Mouse (Mus musculus) gastrocnemius, postnatal 36 days (tissue): ENCODE data around the gene Igsf10. TPM values are rescaled to one million over a fixed set of nuclear protein-coding genes. Genes with fewer than 3 reads are reported as not detected.

Source experiments
- DNase-seq, 2 experiments: peaks; one replicate each; pipeline ENCODE4 v3.0.0; 2022
- intact Hi-C: fragments of 180-260 bp; cut with DNase I; formaldehyde crosslinking; loops from one replicate; pipeline ENCODE4 v1.15.1; 2025
- total RNA-seq, 2 experiments: library from RNA; stranded (reverse); gene quantifications; 2 replicates each; pipeline ENCODE4 v1.2.3; 2021

Gene Igsf10
- total RNA-seq, 2 experiments from 2014 or later = 3.0 to 3.5 TPM

GRCm38 (mm10) chr3:59293437-59294199, 50.6 kb downstream of the Igsf10 start:
- intact Hi-C loops = no loop called here
- DNase-seq = no peak

DNA sequence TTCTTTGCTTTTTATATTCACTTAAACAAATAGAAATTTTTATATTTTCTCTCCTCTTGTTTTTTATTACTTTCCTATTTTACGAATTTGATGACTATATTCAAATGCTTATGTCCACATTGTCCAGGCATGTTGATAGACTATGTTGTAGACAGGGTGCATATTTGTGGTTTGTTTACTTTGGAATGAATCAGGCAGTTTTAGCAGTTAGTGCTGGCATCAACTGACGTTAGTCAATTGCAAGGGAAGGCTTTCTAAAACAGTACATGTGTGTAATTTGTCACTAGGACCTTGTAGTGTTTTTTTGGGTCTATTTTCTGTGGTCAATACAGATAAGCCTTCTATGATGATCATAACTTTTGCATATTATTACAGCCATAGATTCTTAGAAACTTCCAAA, 53.6 kb downstream of the Igsf10 start:
- intact Hi-C loops = no loop called here
- no peak for DNase-seq

- intact Hi-C loops = no loop called here
- no peak for DNase-seq
These were observed 65.6 kb downstream of the Igsf10 start for GRCm38 (mm10) chr3:59278620-59279019.

- intact Hi-C loops = no loop called here
- DNase-seq = no peak
These were observed 66.0 kb downstream of the Igsf10 start for GRCm38 (mm10) chr3:59278254-59278533.

DNA sequence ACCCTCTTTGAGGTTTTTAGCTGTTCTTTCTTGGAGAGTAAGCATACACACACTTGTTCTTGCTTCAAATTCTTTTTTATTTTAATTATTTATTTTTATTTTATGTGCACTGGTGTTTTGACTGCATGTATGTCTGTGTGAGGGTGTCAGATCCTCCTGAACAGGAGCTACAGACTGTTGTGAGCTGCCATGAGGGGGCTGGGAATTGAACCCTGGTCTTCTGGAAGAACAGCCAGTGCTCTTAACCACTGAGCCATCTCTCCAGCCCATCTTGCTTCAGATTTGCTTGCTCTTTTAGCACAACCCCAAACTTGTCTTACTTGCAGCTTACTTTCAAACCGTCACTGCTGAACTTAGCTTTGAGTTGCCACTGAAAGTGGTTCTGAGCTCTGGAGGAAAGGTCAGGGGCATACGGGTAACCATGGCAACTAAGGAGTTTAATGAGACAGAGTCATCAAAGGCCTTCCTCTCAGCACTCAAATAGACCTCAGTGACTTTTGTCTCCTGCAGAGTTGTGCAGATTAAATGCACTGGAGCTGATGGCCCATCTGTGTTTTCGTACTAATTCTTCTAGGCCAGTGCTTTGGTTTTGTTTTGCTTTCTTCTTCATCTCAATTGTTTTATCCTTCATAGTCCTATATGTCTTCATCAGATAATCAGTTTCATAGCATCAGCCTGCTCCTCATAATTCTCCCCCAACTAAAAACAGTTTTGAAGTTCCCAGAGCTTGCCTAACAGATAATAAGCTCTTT, 66.5 kb downstream of the Igsf10 start:
- intact Hi-C loops = no loop called here

GRCm38 (mm10) chr3:59270811-59271210, 73.4 kb downstream of the Igsf10 start:
- intact Hi-C loops = no loop called here
- no peak for DNase-seq

More for the DNA sequence above, 66.5 kb downstream of the Igsf10 start:
- DNase-seq = no peak

Other genes starting within 250 kb of the Igsf10 start
- not detected for gene Gpr171, start 242.6 kb downstream of the Igsf10 start, total RNA-seq
- 1 to 10 TPM; 1.6 to 1.7 TPM for gene P2ry14, start 190.8 kb downstream of the Igsf10 start, total RNA-seq
- gene Gpr87, start 149.3 kb downstream of the Igsf10 start, total RNA-seq = not detected
- gene P2ry13, start 133.5 kb downstream of the Igsf10 start, total RNA-seq = under 1 TPM; 0.23 to 0.30 TPM
- gene P2ry12, start 81.5 kb downstream of the Igsf10 start, total RNA-seq = 1 to 10 TPM in 1 of 2 experiments, under 1 TPM in 1; 0.69 to 1.1 TPM